Mouse (Mus musculus): ENCODE data around the gene A730071L15Rik.

A730071L15Rik gene

GRCm38 (mm10) chr11:6199410-6200086, at the start of gene A730071L15Rik:
Gene A730071L15Rik, plus strand, starts transcription at chr11:6200029.
- in situ Hi-C loops (cut with MboI; ENCODE audit: low pct_unique_long_range_greater_than_20kb in 1 of 2, low sequenced_read_pairs in 2 of 2, unreplicated experiment in 1 of 2), result loop anchor here in 1 of 2 experiments (10.0 kb wide), 1 partner anchor 205 kb away; no protein-coding TSS in a partner anchor

GRCm38 (mm10) chr11:6152864-6153263, 47.0 kb upstream of the A730071L15Rik start:
- in situ Hi-C loops (cut with MboI; ENCODE audit: low pct_unique_long_range_greater_than_20kb in 1 of 2, low sequenced_read_pairs in 2 of 2, unreplicated experiment in 1 of 2), result no loop called here

- in situ Hi-C loops (cut with MboI; ENCODE audit: low pct_unique_long_range_greater_than_20kb in 1 of 2, low sequenced_read_pairs in 2 of 2, unreplicated experiment in 1 of 2), result no loop called here
Measured at GRCm38 (mm10) chr11:6154211-6154701, 45.6 kb upstream of the A730071L15Rik start.

- in situ Hi-C loops (cut with MboI; ENCODE audit: low pct_unique_long_range_greater_than_20kb in 1 of 2, low sequenced_read_pairs in 2 of 2, unreplicated experiment in 1 of 2), result no loop called here
Measured at GRCm38 (mm10) chr11:6156651-6157050, 43.2 kb upstream of the A730071L15Rik start.

- in situ Hi-C loops (cut with MboI; ENCODE audit: low pct_unique_long_range_greater_than_20kb in 1 of 2, low sequenced_read_pairs in 2 of 2, unreplicated experiment in 1 of 2), result no loop called here
Measured at GRCm38 (mm10) chr11:6157119-6157518, 42.7 kb upstream of the A730071L15Rik start.

- in situ Hi-C loops (cut with MboI; ENCODE audit: low pct_unique_long_range_greater_than_20kb in 1 of 2, low sequenced_read_pairs in 2 of 2, unreplicated experiment in 1 of 2), result no loop called here
Measured at GRCm38 (mm10) chr11:6158515-6158914, 41.3 kb upstream of the A730071L15Rik start.

GRCm38 (mm10) chr11:6159704-6160275, 40.0 kb upstream of the A730071L15Rik start:
- in situ Hi-C loops (cut with MboI; ENCODE audit: low pct_unique_long_range_greater_than_20kb in 1 of 2, low sequenced_read_pairs in 2 of 2, unreplicated experiment in 1 of 2), result no loop called here

GRCm38 (mm10) chr11:6160663-6161271, 39.1 kb upstream of the A730071L15Rik start:
- in situ Hi-C loops (cut with MboI; ENCODE audit: low pct_unique_long_range_greater_than_20kb in 1 of 2, low sequenced_read_pairs in 2 of 2, unreplicated experiment in 1 of 2), result no loop called here

- in situ Hi-C loops (cut with MboI; ENCODE audit: low pct_unique_long_range_greater_than_20kb in 1 of 2, low sequenced_read_pairs in 2 of 2, unreplicated experiment in 1 of 2), result no loop called here
Measured at GRCm38 (mm10) chr11:6161549-6161948, 38.3 kb upstream of the A730071L15Rik start.

GRCm38 (mm10) chr11:6163062-6163461, 36.8 kb upstream of the A730071L15Rik start:
- in situ Hi-C loops (cut with MboI; ENCODE audit: low pct_unique_long_range_greater_than_20kb in 1 of 2, low sequenced_read_pairs in 2 of 2, unreplicated experiment in 1 of 2), result no loop called here

GRCm38 (mm10) chr11:6163706-6164105, 36.1 kb upstream of the A730071L15Rik start:
- in situ Hi-C loops (cut with MboI; ENCODE audit: low pct_unique_long_range_greater_than_20kb in 1 of 2, low sequenced_read_pairs in 2 of 2, unreplicated experiment in 1 of 2), result no loop called here

GRCm38 (mm10) chr11:6164781-6165180, 35.0 kb upstream of the A730071L15Rik start:
- in situ Hi-C loops (cut with MboI; ENCODE audit: low pct_unique_long_range_greater_than_20kb in 1 of 2, low sequenced_read_pairs in 2 of 2, unreplicated experiment in 1 of 2), result loop anchor here in 1 of 2 experiments (5.0 kb wide), 1 partner anchor 42 kb away; no protein-coding TSS in a partner anchor

- in situ Hi-C loops (cut with MboI; ENCODE audit: low pct_unique_long_range_greater_than_20kb in 1 of 2, low sequenced_read_pairs in 2 of 2, unreplicated experiment in 1 of 2), result loop anchor here in 1 of 2 experiments (5.0 kb wide), 1 partner anchor 43 kb away; no protein-coding TSS in a partner anchor
Measured at GRCm38 (mm10) chr11:6165391-6166081, 34.3 kb upstream of the A730071L15Rik start.

- in situ Hi-C loops (cut with MboI; ENCODE audit: low pct_unique_long_range_greater_than_20kb in 1 of 2, low sequenced_read_pairs in 2 of 2, unreplicated experiment in 1 of 2), result loop anchor here in 1 of 2 experiments (5.0 kb wide), 1 partner anchor 44 kb away; no protein-coding TSS in a partner anchor
Measured at GRCm38 (mm10) chr11:6166351-6166750, 33.5 kb upstream of the A730071L15Rik start.

- in situ Hi-C loops (cut with MboI; ENCODE audit: low pct_unique_long_range_greater_than_20kb in 1 of 2, low sequenced_read_pairs in 2 of 2, unreplicated experiment in 1 of 2), result loop anchor here in 1 of 2 experiments (5.0 kb wide), 1 partner anchor 47 kb away; no protein-coding TSS in a partner anchor
Measured at GRCm38 (mm10) chr11:6169041-6169663, 30.7 kb upstream of the A730071L15Rik start.

GRCm38 (mm10) chr11:6174719-6175118, 25.1 kb upstream of the A730071L15Rik start:
- in situ Hi-C loops (cut with MboI; ENCODE audit: low pct_unique_long_range_greater_than_20kb in 1 of 2, low sequenced_read_pairs in 2 of 2, unreplicated experiment in 1 of 2), result no loop called here

GRCm38 (mm10) chr11:6175506-6175905, 24.3 kb upstream of the A730071L15Rik start:
- in situ Hi-C loops (cut with MboI; ENCODE audit: low pct_unique_long_range_greater_than_20kb in 1 of 2, low sequenced_read_pairs in 2 of 2, unreplicated experiment in 1 of 2), result no loop called here

- in situ Hi-C loops (cut with MboI; ENCODE audit: low pct_unique_long_range_greater_than_20kb in 1 of 2, low sequenced_read_pairs in 2 of 2, unreplicated experiment in 1 of 2), result no loop called here
Measured at GRCm38 (mm10) chr11:6177781-6178420, 21.9 kb upstream of the A730071L15Rik start.

Data from mouse embryonic stem cell (cell line).